Mouse (Mus musculus): Measurements from ENCODE around the gene Xylt1.

The Xylt1 gene

DNA sequence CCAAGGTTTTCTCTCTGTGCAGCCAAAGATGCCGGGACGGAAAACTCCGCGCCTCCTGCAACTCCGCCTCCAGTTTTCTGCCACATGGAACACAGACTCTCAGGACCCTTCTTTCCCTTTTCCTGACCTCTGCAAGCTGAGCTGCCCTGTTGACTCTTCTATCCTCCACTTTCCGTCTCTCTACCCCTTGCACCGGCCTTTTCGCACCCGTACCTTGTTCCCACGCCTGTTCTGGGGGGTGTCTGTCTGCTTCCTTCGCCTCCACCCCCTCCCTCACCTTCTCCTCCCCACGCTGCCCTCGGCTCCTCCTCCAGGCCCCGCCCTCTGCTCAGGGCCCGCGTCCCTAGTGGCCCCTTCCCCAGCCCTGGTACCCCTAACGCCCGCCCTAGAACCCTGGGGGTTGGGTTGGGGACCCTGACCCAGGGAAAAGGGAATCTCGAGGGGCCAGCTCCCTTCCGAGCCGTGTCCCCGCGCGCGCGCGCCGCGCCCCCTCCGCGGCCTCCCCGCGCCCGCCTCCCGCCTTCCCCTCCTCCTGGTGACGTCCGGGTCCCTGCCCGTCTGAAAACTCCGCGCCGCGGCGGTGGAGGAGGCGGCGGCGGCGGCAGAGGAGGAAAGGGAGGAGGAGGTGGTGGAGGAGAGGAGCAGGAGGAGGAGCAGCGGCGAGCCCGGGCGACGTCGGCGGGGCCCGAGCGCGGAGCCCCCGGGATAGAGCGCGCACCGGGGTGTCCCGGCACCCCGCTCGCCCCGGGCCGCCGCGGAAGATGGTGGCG, at the start of gene Xylt1:
Gene Xylt1, plus strand, starts transcription at position 562 of the 770 bp plus-strand sequence.
- DNase-seq (ENCODE audit: low spot score), result peak; percentile 83

DNA sequence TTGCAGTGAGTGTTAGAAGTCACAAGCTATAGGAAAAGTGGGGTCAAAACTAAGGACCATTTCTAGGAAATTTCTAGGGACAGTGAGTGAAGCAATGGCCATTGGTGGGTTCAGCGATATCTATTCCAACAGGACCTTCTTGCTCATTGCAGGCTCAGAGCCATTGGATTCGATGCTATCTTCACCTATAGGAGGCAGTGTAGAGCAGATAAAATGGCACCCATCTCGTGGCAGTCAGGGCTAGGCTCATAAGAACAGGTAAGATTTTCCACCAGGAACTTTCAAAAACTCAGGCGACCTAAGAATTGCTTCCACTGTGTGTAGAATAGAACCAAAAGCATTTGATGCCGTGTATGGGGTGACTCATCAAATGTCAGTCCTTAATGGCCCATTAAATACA, 46.8 kb upstream of the Xylt1 start:
- DNase-seq (ENCODE audit: low spot score), result no peak

DNA sequence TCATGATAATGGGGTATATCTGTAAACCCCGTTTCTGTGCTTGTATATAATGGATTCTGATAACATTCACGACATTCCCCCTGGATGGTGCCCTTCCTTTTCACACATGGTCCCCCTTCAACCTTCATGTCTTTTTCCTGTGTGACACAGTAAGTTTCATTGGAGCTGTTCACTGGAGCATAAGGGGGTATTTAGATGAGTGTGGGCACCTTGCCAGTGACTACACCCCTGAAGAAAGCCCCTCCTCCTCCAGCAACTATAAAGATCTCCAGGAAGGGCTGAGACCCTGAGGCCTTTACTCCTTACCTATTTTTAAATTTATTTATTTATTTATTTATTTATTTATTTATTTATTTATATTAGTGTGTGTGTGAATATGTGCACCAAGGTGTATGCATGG, 24.5 kb upstream of the Xylt1 start:
- DNase-seq (ENCODE audit: low spot score), result no peak

DNA sequence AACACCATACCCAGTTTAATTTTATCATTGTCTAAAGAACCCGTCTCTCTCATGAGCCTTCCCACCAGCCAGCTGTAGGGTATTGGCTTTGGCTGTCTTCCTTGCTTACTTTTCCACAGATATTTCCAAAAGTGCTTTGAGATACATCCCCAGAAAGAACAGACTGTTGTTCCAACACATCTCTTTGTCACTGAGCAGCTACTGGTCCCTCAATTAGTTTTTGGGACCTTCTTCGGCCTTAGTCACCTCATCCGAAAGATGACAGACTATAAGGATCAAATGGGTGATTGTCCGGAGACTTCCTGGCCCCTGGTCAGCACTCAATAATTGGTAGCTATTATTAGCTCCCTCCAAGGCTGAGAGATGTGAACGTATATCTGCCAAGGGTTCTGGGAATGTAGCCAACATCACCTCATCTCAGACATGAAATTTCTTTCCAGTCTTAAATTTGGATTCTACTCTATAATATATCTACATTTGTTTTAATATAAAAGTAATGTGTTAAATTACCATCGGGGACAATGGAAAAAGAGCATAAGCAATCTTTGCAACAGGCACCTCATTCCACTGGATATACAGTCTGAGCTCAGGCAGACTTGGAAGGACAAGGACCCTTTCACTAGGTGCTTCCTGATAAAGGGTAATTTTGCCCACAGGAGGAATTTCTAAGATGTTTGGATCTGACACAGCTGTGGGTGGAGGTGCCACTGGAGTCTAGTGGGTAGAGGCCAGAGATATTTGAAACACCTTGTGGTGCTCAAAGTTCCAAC, 23.2 kb upstream of the Xylt1 start:
- DNase-seq (ENCODE audit: low spot score), result no peak

DNA sequence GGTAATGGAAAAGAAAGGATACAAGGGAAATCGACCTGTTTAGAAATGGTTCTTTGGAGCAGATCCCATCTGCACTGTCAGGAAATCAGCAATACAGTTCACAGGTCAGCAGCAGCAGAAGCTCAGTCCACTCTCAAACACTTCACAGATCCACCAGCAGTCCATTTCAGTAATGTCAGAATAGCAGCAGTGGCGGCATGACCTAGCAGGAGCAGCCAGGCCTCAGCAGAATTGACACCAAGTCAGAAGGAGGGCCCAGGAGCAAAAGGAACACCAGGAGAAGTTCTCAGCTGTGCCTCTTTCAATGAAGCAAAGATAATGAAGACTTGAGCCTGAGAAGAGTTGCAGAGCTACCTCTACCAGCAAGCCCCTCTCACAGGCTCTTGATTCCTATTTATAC, 19.5 kb upstream of the Xylt1 start:
- no peak for DNase-seq (ENCODE audit: low spot score)

DNA sequence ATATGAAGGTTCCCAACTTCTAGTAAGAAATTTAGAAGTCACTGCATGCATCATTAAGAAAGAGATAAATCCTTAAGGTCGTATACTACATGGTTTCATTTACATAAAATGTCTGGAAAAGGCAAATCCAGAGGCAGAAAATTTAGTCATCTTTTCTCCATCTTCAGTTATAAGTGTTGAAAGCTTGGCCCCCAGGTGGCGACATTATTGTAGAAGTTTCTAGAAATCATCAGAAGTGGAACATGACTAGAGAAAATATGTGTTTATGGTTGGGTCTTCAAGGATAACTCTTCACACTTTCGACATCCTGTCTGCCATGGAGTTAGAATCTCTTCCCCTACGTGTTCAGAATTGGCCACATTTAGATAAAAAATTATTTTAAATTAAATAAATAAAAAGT, 18.3 kb upstream of the Xylt1 start:
- no peak for DNase-seq (ENCODE audit: low spot score)

DNA sequence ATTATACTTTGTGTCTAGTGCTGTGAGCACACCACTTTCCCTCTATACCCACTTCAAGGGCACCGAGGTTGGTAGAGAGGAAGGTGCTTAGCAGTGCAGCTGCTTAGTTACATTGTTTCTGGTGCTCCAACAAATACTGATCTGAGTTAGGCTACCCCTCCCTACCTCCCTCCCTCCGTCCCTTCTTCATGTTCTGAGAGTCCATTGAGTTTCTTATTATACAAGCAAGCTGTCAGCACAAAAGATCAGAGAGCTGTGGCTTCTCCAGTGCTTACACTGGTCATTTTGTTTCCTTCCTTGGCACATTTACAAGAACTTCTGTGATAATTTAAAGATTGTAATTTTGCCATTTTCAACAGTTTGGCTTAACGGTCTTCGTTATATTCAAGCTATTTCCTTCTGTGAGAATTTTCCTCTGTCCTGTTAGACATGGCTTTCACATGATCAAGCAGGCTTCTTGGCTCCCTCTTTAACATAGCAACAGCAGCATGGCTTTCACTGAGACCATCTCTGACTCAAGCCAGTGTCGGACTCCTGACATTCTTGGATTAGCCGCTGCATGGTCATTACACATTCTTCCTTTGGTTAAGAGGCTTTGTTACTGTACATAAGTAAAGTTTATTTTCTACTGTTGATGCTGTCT, 12.0 kb upstream of the Xylt1 start:
- no peak for DNase-seq (ENCODE audit: low spot score)

DNA sequence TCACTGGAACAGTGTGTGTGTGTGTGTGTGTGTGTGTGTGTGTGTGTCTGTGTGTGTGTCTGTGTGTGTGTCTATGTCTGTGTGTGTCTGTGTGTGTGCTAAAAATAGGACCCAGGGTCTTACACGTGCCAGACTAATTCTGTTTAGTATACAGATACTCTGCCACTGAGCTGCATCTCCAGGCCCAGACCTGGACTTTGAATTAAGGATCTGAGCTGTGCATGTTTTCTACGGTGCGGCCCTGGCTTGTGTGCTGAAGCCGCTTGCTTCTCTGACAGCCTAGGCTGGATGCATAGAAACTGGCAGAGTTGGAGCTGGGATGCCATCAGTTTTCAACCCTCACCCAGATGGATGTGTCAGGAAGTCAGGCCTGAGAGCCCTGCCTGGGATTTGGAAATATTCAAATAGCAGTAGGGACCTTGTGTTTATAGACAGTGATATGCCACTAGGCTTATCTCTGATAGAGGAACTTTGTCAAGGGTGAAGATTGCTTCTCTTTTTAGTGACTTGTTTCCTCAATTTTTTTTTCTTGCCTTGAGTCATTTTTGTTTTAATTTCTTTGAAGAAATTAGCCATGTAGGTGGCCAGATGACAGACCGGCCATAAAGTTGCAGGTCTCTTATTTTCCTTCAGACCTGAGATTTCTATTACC, 11.4 kb upstream of the Xylt1 start:
- DNase-seq (ENCODE audit: low spot score), result no peak

DNA sequence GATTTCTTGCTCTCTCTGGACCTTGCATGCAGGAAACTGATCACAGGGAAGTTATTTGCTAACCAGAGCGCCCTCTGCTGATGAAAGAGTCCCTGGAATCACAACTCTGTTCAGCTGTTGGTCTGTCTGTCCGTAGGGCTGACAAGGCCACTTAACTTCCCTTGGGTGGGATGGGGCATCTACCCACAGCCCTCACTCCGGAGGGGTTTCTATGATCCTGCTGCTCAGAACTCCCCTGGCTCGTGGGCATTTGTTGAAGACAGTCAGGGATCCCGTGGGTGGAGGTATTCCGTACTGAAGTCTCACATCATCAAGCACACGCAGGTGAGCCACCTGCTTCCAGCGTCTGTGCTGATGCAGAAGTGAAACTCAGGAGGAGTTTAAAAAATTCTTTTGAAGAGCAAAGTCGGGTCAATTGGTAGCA, 4.9 kb upstream of the Xylt1 start:
- peak; percentile 32 for DNase-seq (ENCODE audit: low spot score)

DNA sequence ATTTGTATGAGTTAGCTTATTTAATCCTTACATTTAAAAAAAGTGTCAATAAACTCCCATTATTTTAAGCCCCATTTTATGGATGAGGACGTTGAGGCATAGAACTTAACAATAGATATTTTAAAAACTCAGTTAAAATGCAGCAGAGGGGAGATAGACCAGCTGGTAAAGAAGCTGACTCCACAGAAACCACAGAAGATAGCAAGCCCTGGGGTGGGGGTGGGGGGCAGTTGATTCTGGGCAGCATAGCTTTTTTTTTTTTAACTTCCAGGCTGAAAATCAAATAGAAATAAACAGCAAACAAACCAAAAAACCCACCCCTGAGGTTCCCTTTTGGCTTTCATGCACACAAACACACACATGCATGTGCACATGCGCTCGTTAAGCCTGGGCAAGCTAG, 3.6 kb upstream of the Xylt1 start:
- DNase-seq (ENCODE audit: low spot score), result no peak

DNA sequence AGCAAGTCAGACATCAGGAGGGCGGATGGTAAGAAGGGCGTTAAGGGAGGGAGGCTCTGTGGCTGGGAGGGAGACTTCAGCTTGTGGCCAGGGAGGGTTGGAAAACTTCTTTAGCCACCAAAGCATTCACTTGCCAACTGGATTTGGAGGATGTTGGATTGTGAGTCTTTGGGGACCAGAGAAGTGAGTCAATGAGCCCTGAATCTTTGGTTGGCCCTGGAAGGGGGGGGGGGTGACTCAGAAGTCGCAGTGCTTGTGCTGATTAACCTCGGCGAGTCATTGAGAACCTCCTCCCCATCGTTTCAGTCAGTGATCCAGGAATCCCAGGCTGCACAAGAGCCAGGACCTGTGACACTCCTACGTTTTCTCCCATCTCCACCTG, 752 bp upstream of the Xylt1 start:
- no peak for DNase-seq (ENCODE audit: low spot score)

DNA sequence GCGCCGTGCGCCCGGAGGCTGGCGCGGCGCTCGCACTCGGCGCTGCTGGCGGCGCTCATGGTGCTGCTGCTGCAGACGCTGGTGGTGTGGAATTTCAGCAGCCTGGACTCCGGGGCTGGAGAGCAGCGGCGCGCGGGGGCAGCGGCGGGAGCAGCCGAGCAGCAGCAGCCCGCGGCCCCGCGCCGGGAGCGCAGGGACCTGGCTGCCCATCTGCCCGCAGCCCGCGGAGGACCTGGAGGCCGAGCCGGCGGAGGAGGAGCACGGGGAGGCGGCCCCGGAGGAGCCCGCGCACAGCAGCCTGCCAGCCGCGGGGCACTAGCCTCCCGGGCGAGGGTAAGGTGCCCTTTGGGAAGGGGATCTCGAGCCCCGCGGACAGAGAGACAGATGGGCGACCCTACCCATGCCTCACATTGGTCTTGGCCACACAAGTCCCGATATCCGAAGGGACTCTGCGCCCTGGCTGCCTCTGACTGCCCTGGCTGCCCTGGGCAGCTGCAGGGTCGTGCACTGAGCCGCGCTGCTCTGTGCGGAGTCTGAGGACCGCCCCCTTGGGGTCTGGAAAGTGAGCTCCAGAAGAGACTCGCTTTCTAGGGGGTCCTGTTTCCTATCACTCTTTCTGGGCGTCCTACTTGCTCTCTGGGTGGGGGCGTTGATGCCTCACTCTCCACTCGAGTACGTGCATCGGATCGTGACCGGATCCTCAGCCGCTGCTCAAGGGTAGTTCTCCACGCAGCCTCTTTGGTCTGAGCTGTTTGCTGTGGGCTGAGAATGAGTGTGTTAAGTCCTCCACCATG, 606 bp downstream of the Xylt1 start:
- DNase-seq (ENCODE audit: low spot score), result peak; percentile 60

DNA sequence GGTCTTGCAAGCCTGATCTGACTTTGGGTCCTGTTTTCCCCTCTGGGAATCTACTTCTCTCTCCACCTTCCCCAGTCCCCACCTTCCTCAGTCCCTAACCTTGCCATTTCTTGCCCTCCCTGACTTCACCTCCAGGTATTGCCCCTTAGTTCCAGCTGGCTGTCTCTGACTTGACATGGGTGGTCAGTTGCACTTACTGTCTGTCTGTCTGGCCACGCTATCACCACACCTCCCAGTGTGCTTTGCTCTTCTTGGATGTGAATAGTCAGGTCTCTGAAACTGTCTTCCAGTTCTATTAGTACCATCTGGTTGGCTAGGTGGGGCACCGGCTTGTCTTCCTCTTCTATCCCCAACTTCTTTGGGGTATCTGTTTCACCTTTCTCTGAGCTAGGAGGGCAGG, 1.2 kb downstream of the Xylt1 start:
- no peak for DNase-seq (ENCODE audit: low spot score)

DNA sequence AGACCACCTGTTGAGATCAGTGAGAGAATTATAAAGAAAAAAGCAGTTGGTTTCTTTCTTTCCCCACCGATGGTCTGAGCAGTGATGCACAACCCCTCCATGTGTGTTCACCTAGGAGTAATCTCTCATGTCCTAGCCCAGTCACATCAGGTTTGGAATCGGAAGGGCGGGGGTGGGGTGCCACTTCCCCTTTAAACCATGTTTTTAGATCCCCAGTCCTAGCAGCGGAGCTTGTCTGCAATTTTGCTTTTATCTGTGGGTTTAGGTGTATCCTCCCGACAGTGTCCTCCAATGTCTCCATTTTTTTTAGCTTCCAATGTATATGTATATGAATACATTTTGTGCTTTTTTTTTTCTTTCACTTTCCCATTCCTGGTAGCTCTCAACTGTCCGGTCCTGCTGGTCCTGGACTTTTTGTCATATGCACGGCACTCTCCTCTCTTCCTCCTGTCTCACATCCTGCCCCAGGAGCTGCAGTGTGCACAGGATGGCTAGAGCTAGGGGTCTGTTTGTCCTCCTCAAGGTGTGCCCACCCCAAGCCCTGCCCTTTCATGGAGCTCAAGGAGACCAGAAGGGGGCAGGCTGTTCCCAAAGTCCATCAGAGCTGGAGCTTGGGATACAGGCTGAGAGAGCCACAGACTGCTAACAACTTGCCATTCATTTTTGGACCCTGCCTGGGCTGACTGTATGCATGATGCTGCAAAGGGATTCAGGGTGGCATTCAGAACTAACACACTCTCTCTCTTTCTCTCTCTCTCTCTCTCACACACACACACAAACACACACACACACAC, 2.6 kb downstream of the Xylt1 start:
- no peak for DNase-seq (ENCODE audit: low spot score)

DNA sequence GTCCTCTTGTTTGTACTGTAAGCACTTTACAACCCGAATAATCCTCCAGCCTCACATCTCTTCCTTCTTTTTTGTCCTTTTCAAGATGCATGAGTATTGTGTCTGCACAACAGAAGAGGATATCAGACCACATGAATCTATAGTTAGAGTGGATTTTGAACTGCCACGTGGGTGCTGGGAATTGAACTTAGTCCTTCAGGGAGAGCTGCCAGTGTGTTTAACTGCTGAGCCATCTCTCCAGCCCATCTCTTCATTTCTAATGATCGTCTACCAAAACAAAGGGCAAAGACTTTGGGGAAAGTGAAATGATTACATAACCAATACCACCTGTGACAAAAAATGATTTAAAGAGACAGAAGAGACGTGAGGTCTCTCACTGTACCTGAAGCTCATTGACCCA, 5.6 kb downstream of the Xylt1 start:
- DNase-seq (ENCODE audit: low spot score), result no peak

DNA sequence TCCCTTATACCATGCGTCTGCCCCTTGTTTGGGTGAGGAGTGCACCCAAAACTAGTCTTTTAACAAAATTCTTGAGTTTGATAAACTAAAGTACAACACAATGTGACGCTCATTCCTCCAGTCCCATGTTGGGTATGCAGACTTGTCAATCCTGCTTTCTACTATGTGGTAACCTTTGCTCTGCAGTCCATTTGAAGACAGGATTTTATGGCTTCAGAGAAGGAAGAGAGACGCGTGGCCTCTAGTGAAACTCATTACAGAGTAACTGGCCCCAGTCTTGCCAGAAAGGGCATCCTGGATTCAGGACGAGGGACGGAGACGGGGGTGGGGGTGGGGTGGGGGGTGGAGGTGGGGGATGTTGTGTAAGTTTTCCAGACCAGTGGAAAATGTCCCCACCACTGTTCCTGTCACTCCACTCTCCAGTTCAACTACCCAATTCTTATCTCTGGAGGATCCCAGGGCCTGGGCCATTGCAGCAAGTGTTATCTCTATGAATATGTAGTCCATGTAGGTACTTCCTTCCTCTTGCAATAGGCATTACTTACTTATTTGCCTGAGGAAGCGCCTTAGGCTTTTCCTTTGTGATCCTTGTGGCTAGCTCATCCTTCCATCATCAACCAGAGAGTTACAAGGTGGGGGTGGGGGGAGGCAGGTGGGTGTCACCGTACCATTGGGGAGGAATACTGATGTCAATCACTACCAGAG, 7.7 kb downstream of the Xylt1 start:
- no peak for DNase-seq (ENCODE audit: low spot score)

DNA sequence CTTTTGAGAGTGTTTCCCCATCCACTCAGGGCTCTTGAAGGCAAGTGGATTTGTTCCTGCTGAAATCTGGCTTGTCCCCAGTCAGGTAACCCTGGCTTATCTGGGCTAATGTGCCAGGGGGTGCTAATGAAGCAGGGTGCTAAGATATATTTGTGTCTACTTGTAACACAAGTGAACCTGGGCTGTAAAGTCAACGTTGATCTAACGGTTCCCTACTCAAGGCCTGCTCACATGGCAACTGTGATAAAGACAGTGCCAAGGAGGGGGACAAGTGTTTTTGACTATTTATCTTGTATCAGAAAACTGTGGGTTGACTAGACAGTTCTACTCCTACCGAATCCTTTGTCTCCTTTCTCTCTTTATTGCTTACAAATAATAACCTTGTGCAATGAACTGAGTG, 8.3 kb downstream of the Xylt1 start:
- DNase-seq (ENCODE audit: low spot score), result no peak

DNA sequence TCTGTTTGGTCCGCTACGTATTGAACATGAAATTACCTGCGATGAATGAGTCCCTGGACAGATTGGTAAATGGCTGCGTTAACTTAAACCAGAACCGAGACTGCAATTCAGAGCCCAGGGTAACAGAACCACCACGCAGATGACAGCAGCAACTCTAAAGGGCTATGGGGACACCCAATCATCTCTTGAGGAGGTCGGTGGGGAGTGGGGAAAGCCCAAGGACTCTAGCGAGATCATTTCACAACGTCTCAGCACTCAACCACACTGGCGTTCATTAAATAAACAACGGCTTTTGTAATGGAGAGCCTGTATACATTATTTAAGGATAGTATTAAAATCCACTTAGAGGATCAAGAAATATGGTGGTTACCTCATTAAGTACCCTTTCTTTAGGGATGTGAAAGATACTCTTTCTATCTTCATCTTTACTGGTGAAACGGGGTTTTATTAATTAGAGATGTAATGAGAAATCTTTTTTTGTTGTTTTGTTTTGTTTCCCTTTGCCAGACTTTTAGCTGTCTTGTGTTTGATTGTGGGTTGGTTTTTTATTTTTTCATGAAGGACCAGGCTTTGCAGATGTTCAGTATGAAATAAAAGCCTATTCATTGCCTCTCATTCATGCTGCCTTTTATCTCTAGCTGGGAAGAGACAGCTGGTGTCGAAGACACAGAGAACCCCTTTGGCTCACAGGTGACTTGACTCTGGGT, 12.2 kb downstream of the Xylt1 start:
- DNase-seq (ENCODE audit: low spot score), result no peak

DNA sequence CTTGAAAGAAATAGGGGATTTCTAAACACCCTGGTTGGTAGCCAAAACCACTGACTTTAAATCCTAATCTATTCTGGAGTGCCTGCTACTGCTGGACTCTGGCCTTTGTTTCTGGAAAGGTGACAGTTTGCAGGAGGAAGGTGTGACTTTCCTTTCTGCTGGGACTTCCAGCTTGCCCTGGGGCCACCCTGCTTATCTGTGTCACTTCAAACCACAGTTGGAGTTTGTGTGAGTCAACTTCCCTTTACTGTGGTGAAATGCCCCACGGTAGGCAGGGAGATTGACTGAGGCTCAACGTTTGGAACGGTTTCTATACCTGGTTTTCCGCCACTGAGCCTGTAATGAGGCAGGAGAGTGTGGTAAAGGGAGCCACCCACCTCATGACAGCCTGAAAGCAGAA, 13.2 kb downstream of the Xylt1 start:
- DNase-seq (ENCODE audit: low spot score), result no peak

DNA sequence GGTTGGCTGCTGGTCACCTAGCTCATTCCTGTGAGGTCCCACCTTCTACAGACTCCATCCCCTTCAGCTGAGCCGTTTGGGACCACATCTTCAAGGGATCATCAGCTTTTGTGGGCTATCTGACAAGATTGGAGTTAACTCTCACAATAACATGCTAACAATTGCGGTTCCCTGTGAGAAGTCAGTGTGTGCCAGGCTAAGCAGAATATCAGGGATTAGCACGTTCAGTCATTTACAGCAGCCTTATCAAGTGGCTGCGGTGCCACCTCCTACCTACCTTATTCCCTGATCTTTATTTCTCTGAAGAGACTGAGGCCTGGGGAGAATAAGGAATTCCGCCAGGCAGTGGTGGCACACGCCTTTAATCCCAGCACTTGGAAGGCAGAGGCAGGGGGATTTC, 13.6 kb downstream of the Xylt1 start:
- no peak for DNase-seq (ENCODE audit: low spot score)
